13 mouse cellular contexts compared by ENCODE assay signal in the genomic region with DNA sequence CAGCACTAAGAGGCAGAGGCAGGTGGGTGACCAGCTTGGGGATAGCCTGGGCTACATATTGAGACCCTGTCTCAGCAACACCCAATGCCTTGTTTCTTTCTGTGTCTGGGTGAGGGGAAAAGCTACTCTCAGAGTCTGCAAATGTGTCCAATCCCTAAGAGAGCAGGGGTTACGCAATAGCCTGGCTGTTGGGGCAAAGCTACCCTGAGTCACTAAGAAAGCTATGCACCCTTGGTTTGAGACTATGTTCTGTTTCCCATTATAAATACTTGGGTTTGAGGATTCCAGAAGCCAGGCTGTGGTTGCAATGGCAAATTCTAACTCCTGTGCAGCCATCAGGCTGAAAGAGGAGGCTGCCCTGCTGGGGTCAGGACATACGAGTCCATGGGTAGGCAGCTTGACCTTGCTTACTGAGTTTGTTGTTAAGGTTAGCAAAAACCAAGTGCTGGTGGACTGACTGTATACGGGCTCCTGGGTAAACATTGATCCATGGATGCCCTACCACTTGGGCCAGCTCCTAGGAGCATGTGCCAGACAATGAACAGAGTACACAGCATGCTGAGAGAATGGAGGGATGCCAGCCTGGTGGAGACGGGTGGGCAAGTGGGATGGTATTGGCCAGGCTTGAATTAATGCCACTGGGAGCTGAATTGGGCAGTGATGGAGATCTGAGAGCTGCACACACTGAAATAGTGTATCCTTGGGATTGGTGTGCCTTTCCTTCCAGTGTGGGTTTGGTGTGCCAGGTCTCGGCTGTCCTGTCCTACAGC. TPM values are rescaled to one million over a fixed set of nuclear protein-coding genes. Genes with fewer than 3 reads are reported as not detected.
DNase-seq lines count a peak whose midpoint lies in the region; ATAC-seq and TF ChIP-seq lines count a peak whose summit lies in the region.
"Had no signal": no experiment of that assay in that cellular context is flagged by ENCODE, and none has a peak within 500 bp of the region (broad histone marks: within the 10 kb centered on the region; RNA-seq: fewer than 3 reads in every experiment).

No protein-coding gene starts in this region.

- WGBS in hindbrain, postnatal 0 days: 63% methylated on average over 5 of the region's 5 CpGs
- WGBS in hindbrain, embryonic 10.5 days: 90% methylated on average over 5 of the region's 5 CpGs
- WGBS in forebrain, embryonic 13.5 days: 91% methylated on average over 5 of the region's 5 CpGs

- DNase-seq in adrenal gland, adult (ENCODE audit: inconsistent age in 2 of 2, low spot score in 1 of 2): peak; percentile 38 to 76
- DNase-seq in adrenal gland, adult 8-10 months: no peak
- peak; percentile 34 for DNase-seq in hindbrain, postnatal 0 days (ENCODE audit: low spot score)
- no peak for DNase-seq in hindbrain, embryonic 10.5 days (ENCODE audit: low spot score)
- peak; percentile 68 for DNase-seq in 3134 (ENCODE audit: extremely low read depth, insufficient read length, low spot score)
- peak; percentile 93 for DNase-seq in fibroblast of lung, adult 2 months (ENCODE audit: low read depth)
- no peak for DNase-seq in frontal cortex, postnatal 10 days (ENCODE audit: low spot score in 2 of 2)
- DNase-seq: cerebellum, adult 18-20 months; liver, embryonic 13.5 days had no signal

- no peak overlapping the region for H3K9ac ChIP-seq in hindbrain, postnatal 0 days (replicated peaks; ENCODE audit: low read length)
- no peak overlapping the region for H3K9ac ChIP-seq in forebrain, embryonic 13.5 days
- H3K9ac ChIP-seq: hindbrain, embryonic 15.5 days; liver, embryonic 13.5 days had no signal

- no peak for ATAC-seq in hindbrain, postnatal 0 days
- ATAC-seq in forebrain, embryonic 13.5 days: no peak

- TF ChIP-seq CTCF in hindbrain, postnatal 0 days (IDR thresholded peaks at IDR 0.05; ENCODE audit: low read depth): no peak

- no peaks in the 10 kb centered on the region for H3K36me3 ChIP-seq in hindbrain, postnatal 0 days (ENCODE audit: insufficient read depth, low read length)
- peaks cover 96% of the 10 kb centered on the region for H3K36me3 ChIP-seq in hindbrain, embryonic 10.5 days
- peaks cover 77% of the 10 kb centered on the region for H3K36me3 ChIP-seq in forebrain, embryonic 13.5 days (ENCODE audit: poor library complexity, severe bottlenecking)
- H3K36me3 ChIP-seq: G1E; hindbrain, embryonic 15.5 days; liver, embryonic 13.5 days had no signal

- H3K4me2 ChIP-seq in hindbrain, postnatal 0 days (ENCODE audit: low read depth, low read length): no peak overlapping the region
- H3K4me2 ChIP-seq in forebrain, embryonic 13.5 days: no peak overlapping the region
- H3K4me2 ChIP-seq: hindbrain, embryonic 15.5 days; liver, embryonic 13.5 days had no signal

- no peak overlapping the region for H3K4me3 ChIP-seq in hindbrain, postnatal 0 days (ENCODE audit: low read length)
- H3K4me3 ChIP-seq in hindbrain, embryonic 10.5 days: no peak overlapping the region
- H3K4me3 ChIP-seq in forebrain, embryonic 13.5 days: no peak overlapping the region
- H3K4me3 ChIP-seq: hindbrain, embryonic 15.5 days; liver, embryonic 13.5 days had no signal

- no peaks in the 10 kb centered on the region for H3K27me3 ChIP-seq in hindbrain, postnatal 0 days (ENCODE audit: insufficient read depth, low read length)
- no peaks in the 10 kb centered on the region for H3K27me3 ChIP-seq in hindbrain, embryonic 10.5 days (ENCODE audit: insufficient read depth, poor library complexity, severe bottlenecking)
- no peaks in the 10 kb centered on the region for H3K27me3 ChIP-seq in forebrain, embryonic 13.5 days
- H3K27me3 ChIP-seq: hindbrain, embryonic 15.5 days; liver, embryonic 13.5 days had no signal

- no peak overlapping the region for H3K27ac ChIP-seq in hindbrain, postnatal 0 days
- H3K27ac ChIP-seq in hindbrain, embryonic 10.5 days: no peak overlapping the region
- no peak overlapping the region for H3K27ac ChIP-seq in forebrain, embryonic 13.5 days
- H3K27ac ChIP-seq: hindbrain, embryonic 15.5 days; liver, embryonic 13.5 days; stomach, postnatal 0 days had no signal

- H3K4me1 ChIP-seq in hindbrain, postnatal 0 days (ENCODE audit: insufficient read depth, low read length): no peaks in the 10 kb centered on the region
- H3K4me1 ChIP-seq in hindbrain, embryonic 10.5 days (replicated peaks): no peaks in the 10 kb centered on the region
- H3K4me1 ChIP-seq in forebrain, embryonic 13.5 days: no peaks in the 10 kb centered on the region
- H3K4me1 ChIP-seq: hindbrain, embryonic 15.5 days; liver, embryonic 13.5 days had no signal

- no peaks in the 10 kb centered on the region for H3K9me3 ChIP-seq in hindbrain, postnatal 0 days (ENCODE audit: low read length)
- no peaks in the 10 kb centered on the region for H3K9me3 ChIP-seq in hindbrain, embryonic 10.5 days
- no peaks in the 10 kb centered on the region for H3K9me3 ChIP-seq in forebrain, embryonic 13.5 days (replicated peaks)
- H3K9me3 ChIP-seq: hindbrain, embryonic 15.5 days; liver, embryonic 13.5 days had no signal

RNA-seq across cellular contexts. Expression of a gene that starts 39.7 kb away (rescaled TPM):
- total RNA-seq in adrenal gland, adult 8-10 months (2022): 10 to 100 TPM; 24.9 to 34.2 (median 29.2) TPM
- 68.4 and 73.9 TPM in 2 replicates for total RNA-seq in hindbrain, postnatal 0 days (2014; rRNA removed)
- polyA plus RNA-seq in hindbrain, postnatal 0 days (2015; fragmentation: Nextera tagmentation; extraction: Ambion mirVana): 48.3 and 52.1 TPM in 2 replicates
- 157 and 168 TPM in 2 replicates for polyA plus RNA-seq in hindbrain, embryonic 10.5 days (2016; fragmentation: Nextera tagmentation; extraction: Ambion mirVana)
- polyA plus RNA-seq in forebrain, embryonic 13.5 days (2015; fragmentation: Nextera tagmentation; extraction: Ambion mirVana): 62.1 and 63.3 TPM in 2 replicates
- polyA plus RNA-seq: G1E had no signal

Comparison
In these comparisons a context has a peak if more than half of its experiments do, and no peak if none do; other contexts are left out.
1. DNase-seq: peak in adrenal gland, adult (2 of 2), hindbrain, postnatal 0 days (single experiment), 3134 (single experiment) and fibroblast of lung, adult 2 months (single experiment); none in adrenal gland, adult 8-10 months (single experiment), hindbrain, embryonic 10.5 days (single experiment) and frontal cortex, postnatal 10 days (0 of 2).